Mouse (Mus musculus) skeletal muscle tissue, adult 2 months (tissue): Measurements from ENCODE around the gene Fcamr.

ENCODE experiments used
- DNase-seq: peaks from one replicate; pipeline ENCODE4 v3.0.0-alpha.2; 2012; ENCODE audit warnings: low read depth, low spot score

Gene Fcamr

DNA sequence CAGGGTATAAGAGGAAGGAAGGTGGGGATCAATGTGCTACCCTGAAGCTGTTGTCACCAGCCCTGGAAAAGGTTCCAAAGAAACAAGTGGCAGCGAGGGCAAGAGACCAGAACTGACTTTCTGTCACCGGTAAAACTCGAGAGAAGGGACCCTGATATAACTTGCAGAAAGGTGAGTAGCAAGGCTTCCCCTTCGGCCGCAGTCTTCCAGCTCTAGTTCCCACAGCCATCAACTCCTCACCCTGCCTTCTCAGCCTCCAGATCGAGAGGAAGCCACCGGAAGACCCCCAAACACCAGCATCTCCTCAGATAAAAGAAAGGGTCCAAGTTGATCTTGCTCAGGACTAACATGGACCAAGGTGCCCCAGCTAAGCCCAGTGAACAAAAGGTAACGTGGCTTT is at the start of gene Fcamr:
Gene Fcamr, plus strand, starts transcription at position 301 of the 400 bp plus-strand sequence.
- no peak for DNase-seq

DNA sequence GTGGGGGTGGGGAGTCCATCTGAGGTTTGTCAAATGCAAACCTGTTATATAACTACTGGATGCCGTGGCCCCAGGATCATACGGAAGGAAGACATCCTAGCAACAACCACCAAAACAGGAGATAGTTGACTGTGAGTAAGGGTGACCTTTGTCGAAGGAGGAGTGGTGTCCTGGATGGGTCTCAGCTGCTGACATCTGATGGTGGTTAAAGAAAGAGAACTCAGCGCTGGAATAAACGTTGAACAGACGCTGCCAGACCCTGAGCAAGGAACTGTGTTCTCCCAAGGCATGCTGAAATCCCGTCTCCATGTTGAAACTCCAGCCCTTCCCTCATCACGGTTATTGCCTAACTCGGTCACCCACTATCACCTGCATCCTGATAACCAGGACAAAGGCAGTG is 41.0 kb upstream of the Fcamr start:
- no peak for DNase-seq

- no peak for DNase-seq
Measured at GRCm38 (mm10) chr1:130761597-130761996, 39.1 kb upstream of the Fcamr start.

DNA sequence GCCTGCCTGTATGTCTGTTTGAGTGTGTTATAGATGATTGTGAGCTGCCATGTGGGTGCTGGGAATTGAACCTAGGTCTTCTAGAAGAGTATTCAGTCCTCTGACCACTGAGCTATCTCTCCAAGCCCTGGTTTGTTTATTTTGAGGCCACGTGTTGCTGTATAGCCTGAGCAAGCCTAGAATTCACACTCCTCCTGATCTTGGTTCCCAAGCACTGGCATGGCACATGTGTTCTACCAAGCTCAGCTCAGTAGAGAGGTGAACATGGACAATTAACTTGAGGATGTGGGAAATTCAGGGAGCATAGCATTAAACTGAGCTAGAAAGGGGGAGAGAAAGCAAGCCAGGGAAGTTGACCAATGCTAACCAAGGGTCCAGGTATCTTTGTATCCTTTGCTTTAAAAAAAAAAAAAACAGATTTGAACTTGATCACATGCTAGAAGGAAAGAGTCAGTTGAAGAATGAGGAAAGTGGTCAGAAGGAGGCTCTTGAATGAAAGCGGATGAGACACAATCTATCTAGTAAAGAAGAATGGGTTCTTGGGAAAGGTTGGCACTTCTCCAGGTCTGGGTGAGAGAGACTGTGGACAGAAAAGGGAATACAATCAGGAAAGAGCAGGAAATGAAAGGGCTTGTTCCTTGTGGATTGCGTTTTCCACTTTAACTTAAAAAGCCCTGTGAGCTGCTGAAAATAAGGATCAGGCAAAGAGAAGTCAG is 38.5 kb upstream of the Fcamr start:
- no peak for DNase-seq

- no peak for DNase-seq
Measured at GRCm38 (mm10) chr1:130764027-130764461, 36.7 kb upstream of the Fcamr start.

DNA sequence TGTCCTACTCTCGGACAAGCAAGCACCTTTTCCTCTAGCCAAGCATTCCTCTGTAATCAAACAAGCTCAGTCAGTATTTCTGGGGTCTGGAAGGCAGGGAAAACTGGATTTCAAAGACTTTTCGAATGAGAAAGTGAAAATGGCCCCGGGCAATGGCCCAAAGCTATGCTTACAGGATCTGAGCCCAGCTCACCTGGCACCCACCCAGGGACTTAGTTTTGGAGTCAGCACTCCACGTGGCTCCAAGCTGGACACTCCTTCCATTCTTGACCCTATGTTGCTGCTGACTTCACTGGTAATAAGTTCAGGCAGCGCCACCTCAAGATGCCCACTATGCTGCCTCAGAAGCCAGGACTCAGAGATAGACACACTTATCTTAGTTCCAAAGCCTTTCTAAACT is 33.6 kb upstream of the Fcamr start:
- DNase-seq: peak; percentile 10

GRCm38 (mm10) chr1:130769925-130770324 is 30.8 kb upstream of the Fcamr start:
- no peak for DNase-seq

- no peak for DNase-seq
Measured at GRCm38 (mm10) chr1:130770487-130770886, 30.2 kb upstream of the Fcamr start.

DNA sequence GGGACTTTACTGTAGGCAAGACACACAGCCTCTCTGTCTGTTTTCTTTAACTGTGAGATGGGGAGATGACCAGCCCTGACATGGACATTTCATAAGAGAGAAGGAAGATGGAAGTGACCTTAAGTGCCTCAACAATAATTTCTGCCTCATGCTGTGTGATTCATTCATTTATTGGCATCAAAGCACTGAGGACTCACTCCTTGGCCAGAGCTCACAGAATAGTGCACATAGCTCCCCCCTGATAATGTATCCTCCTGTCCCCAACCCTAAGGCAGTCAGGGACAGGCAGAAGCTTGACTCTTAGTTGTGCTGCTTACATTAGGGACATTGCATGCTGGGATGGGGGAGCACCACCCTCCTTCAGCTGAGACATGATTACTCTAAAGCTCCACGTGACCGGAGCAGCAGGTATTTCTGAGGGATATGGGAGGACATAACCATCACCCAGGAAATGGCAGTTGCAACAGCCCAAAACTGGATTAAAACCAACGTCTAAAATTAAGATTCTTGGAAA is 29.7 kb upstream of the Fcamr start:
- no peak for DNase-seq

DNA sequence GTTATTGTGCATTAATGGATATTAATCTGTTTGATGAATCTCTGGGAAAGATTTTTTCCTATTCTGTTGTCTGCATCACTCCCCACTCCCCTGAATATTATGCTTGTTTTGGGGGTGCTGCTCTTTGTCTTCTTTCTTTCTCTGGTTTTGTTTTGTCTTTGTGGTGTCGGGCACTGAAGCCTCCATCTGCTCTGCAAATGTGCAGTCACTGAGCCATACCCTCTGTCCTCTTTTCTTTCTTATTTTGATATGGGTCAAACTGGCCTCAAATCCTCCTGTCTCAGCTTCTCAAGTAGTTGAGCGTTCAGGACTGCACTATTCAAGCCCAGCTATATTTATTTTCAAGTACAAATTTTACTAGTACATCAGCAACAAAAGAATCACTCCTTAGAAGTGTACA is 25.5 kb upstream of the Fcamr start:
- no peak for DNase-seq

GRCm38 (mm10) chr1:130775691-130776331 is 24.9 kb upstream of the Fcamr start:
- no peak for DNase-seq

GRCm38 (mm10) chr1:130776645-130777044 is 24.1 kb upstream of the Fcamr start:
- DNase-seq: no peak

DNA sequence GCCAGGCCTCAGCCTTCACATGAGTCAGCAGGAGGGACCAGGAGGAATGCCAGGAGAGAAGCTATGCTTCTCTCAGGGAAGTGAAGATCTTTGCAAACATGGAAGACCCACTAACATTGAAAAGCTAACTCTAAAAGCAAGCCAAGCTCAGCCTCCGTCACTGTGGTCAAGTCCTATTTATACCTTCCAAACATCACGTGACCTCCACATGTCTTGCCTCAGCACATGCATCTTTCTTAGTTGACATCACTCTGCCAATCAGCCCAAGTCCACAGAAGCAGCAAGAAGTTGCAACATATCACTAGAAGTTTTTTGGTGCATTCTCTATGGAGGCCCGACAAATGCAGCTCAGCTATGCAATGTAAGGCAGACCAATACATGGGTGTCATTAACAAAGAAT is 20.8 kb upstream of the Fcamr start:
- DNase-seq: no peak

GRCm38 (mm10) chr1:130784054-130784453 is 16.6 kb upstream of the Fcamr start:
- no peak for DNase-seq

DNA sequence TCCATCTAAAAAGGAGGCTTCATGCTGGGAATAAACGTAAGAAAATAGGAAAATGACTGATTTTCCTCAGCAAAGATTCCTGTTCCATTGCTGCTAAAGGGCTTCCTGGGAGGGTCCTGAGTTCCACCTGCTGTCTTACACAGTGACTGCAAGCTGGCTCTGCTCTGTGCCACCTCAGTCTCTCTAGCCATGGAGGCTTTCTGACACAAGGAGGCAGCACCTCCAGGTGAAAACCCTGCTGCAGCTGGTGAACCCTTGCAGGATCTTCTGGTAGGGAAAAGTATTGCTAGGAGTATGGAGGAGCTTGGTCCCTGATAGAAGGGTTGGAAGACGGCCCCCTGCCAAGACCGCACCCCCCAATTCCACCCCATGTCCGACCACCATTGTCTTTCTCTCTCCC is 13.7 kb upstream of the Fcamr start:
- no peak for DNase-seq

- no peak for DNase-seq
Measured at GRCm38 (mm10) chr1:130789512-130790451, 10.9 kb upstream of the Fcamr start.

- no peak for DNase-seq
Measured at GRCm38 (mm10) chr1:130795331-130795730, 5.4 kb upstream of the Fcamr start.

GRCm38 (mm10) chr1:130796967-130797684 is 3.6 kb upstream of the Fcamr start:
- no peak for DNase-seq

DNA sequence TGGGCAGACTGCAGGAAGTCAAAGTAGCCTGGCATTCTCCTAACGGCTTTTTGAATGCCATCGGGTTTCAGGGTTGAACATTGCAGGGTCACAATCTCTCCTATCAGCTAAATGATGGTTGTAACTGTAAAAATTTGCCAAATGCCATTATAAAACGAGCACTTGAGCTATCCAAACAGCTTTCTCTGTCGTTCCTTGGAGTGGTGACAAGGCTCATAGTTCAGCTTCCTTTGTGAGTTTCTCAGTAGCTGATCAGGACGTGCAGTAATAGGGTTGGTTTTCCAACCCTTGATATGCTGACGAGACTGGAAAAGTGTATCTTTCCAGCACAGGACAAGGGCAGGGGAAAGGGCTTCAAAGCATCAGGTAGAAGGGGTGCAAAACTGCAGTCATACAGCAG is 2.7 kb upstream of the Fcamr start:
- DNase-seq: no peak

DNA sequence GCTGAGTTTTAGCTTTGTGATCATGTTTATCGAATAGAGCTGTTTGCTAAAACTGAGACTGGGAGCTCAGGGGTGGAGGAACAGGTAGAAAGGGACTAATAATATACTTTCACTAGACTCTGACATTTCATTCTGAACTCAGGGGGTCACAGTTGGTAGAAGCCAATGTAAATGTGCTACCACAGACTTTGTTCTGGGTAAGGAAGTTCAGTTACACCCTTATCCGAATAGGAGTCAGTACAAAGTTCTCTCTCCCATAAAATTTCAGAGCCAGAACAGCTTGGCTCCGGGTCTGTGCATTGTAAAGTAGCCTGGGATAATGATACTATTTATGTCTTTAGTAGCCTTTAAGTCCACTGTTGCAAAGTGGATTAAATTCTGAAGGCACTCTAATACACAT is 2.2 kb upstream of the Fcamr start:
- DNase-seq: no peak

- DNase-seq: no peak
Measured at GRCm38 (mm10) chr1:130799399-130799798, 1.3 kb upstream of the Fcamr start.
